Mouse (Mus musculus): ENCODE measurements around the gene Avil. TPM values are rescaled to one million over a fixed set of nuclear protein-coding genes. Genes with fewer than 3 reads are reported as not detected.

The Avil gene
- polyA plus RNA-seq, 1 experiment from 2014 or later: not detected

GRCm38 (mm10) chr10:126987183-126988118 is 13.1 kb upstream of the Avil start:
- H3K79me2 ChIP-seq (ENCODE audit: inconsistent target): peaks cover 100% of the 10 kb centered on the region
- H3K27ac ChIP-seq: no peak overlapping the region
- 36% methylated on average over 8 of the region's 8 CpGs for WGBS (ENCODE audit: missing documents)
- peaks cover 11% of the 10 kb centered on the region; the same call in 1 of the 2 replicates for H3K36me3 ChIP-seq (ENCODE audit: inconsistent target)
- no peak overlapping the region for H3K4me3 ChIP-seq (ENCODE audit: inconsistent target)

- Histone ChIP-seq H3K79me2 (ENCODE audit: inconsistent target) (peaks cover 88% of the 10 kb centered on the region), H3K36me3 (ENCODE audit: inconsistent target) (peaks cover 23% of the 10 kb centered on the region; the same call in 1 of the 2 replicates), H3K4me3 (ENCODE audit: inconsistent target) (no peak overlapping the region), H3K27ac (no peak overlapping the region)
- WGBS (ENCODE audit: missing documents): 37% methylated on average over 5 of the region's 5 CpGs
These were observed 11.9 kb upstream of the Avil start for GRCm38 (mm10) chr10:126988513-126989165.

GRCm38 (mm10) chr10:126990313-126991056 is 10.0 kb upstream of the Avil start:
- Histone ChIP-seq H3K36me3 (ENCODE audit: inconsistent target) (peaks cover 41% of the 10 kb centered on the region; the same call in 1 of the 2 replicates), H3K27ac (no peak overlapping the region), H3K4me3 (ENCODE audit: inconsistent target) (no peak overlapping the region), H3K79me2 (ENCODE audit: inconsistent target) (peaks cover 70% of the 10 kb centered on the region)
- 58% methylated on average over 7 of the region's 7 CpGs for WGBS (ENCODE audit: missing documents)

- WGBS (ENCODE audit: missing documents): 91% methylated on average over 3 of the region's 3 CpGs
- no peak overlapping the region for H3K27ac ChIP-seq
- H3K79me2 ChIP-seq (ENCODE audit: inconsistent target): peaks cover 58% of the 10 kb centered on the region
- peaks cover 47% of the 10 kb centered on the region; the same call in 1 of the 2 replicates for H3K36me3 ChIP-seq (ENCODE audit: inconsistent target)
- no peak overlapping the region for H3K4me3 ChIP-seq (ENCODE audit: inconsistent target)
These were observed 8.8 kb upstream of the Avil start for GRCm38 (mm10) chr10:126991676-126992075.

GRCm38 (mm10) chr10:126993621-126994020 is 6.9 kb upstream of the Avil start:
- 73% methylated on average over 3 of the region's 3 CpGs for WGBS (ENCODE audit: missing documents)
- Histone ChIP-seq H3K27ac (no peak overlapping the region), H3K79me2 (ENCODE audit: inconsistent target) (peaks cover 38% of the 10 kb centered on the region), H3K4me3 (ENCODE audit: inconsistent target) (no peak overlapping the region), H3K36me3 (ENCODE audit: inconsistent target) (peaks cover 62% of the 10 kb centered on the region)

- no peak overlapping the region for H3K4me3 ChIP-seq (ENCODE audit: inconsistent target)
- no peak overlapping the region for H3K27ac ChIP-seq
- WGBS (ENCODE audit: missing documents): 71% methylated on average over 13 of the region's 13 CpGs
- no peaks in the 10 kb centered on the region; the same call in 1 of the 2 replicates for H3K79me2 ChIP-seq (ENCODE audit: inconsistent target)
- peaks cover 53% of the 10 kb centered on the region for H3K36me3 ChIP-seq (ENCODE audit: inconsistent target)
These were observed 3.0 kb upstream of the Avil start for GRCm38 (mm10) chr10:126997340-126998113.

- WGBS (ENCODE audit: missing documents): 84% methylated on average over 9 of the region's 9 CpGs
- H3K27ac ChIP-seq: no peak overlapping the region
- H3K36me3 ChIP-seq (ENCODE audit: inconsistent target): peaks cover 18% of the 10 kb centered on the region
- H3K4me3 ChIP-seq (ENCODE audit: inconsistent target): no peak overlapping the region
- no peaks in the 10 kb centered on the region for H3K79me2 ChIP-seq (ENCODE audit: inconsistent target)
These were observed 788 bp downstream of the Avil start for GRCm38 (mm10) chr10:127001297-127001696.

GRCm38 (mm10) chr10:127002056-127002455 is 1.5 kb downstream of the Avil start:
- Histone ChIP-seq H3K36me3 (ENCODE audit: inconsistent target) (peaks cover 18% of the 10 kb centered on the region), H3K27ac (no peak overlapping the region), H3K4me3 (ENCODE audit: inconsistent target) (no peak overlapping the region), H3K79me2 (ENCODE audit: inconsistent target) (no peaks in the 10 kb centered on the region)
- WGBS (ENCODE audit: missing documents): 74% methylated on average over 1 of the region's 1 CpGs

GRCm38 (mm10) chr10:127002765-127003164 is 2.3 kb downstream of the Avil start:
- H3K79me2 ChIP-seq (ENCODE audit: inconsistent target): no peaks in the 10 kb centered on the region
- no peak overlapping the region for H3K4me3 ChIP-seq (ENCODE audit: inconsistent target)
- H3K27ac ChIP-seq: no peak overlapping the region
- 75% methylated on average over 5 of the region's 5 CpGs for WGBS (ENCODE audit: missing documents)
- H3K36me3 ChIP-seq (ENCODE audit: inconsistent target): peaks cover 11% of the 10 kb centered on the region

- WGBS (ENCODE audit: missing documents): 91% methylated on average over 5 of the region's 8 CpGs
- Histone ChIP-seq H3K36me3 (ENCODE audit: inconsistent target) (peaks cover 6% of the 10 kb centered on the region), H3K4me3 (ENCODE audit: inconsistent target) (no peak overlapping the region), H3K79me2 (ENCODE audit: inconsistent target) (no peaks in the 10 kb centered on the region), H3K27ac (no peak overlapping the region)
These were observed 2.8 kb downstream of the Avil start for GRCm38 (mm10) chr10:127003334-127003733.

GRCm38 (mm10) chr10:127003806-127004205 is 3.3 kb downstream of the Avil start:
- 81% methylated on average over 7 of the region's 7 CpGs for whole genome bisulfite sequencing (ENCODE audit: missing documents)
- Histone ChIP-seq H3K27ac (no peak overlapping the region), H3K36me3 (ENCODE audit: inconsistent target) (peaks cover 1% of the 10 kb centered on the region; the same call in 1 of the 2 replicates), H3K79me2 (ENCODE audit: inconsistent target) (no peaks in the 10 kb centered on the region), H3K4me3 (ENCODE audit: inconsistent target) (no peak overlapping the region)

- WGBS (ENCODE audit: missing documents): 75% methylated on average over 5 of the region's 5 CpGs
- H3K4me3 ChIP-seq (ENCODE audit: inconsistent target): no peak overlapping the region
- no peak overlapping the region for H3K27ac ChIP-seq
- H3K79me2 ChIP-seq (ENCODE audit: inconsistent target): no peaks in the 10 kb centered on the region
- no peaks in the 10 kb centered on the region for H3K36me3 ChIP-seq (ENCODE audit: inconsistent target)
These were observed 16.0 kb downstream of the Avil start for GRCm38 (mm10) chr10:127016488-127016887.

- no peaks in the 10 kb centered on the region for H3K79me2 ChIP-seq (ENCODE audit: inconsistent target)
These were observed 16.6 kb downstream of the Avil start for GRCm38 (mm10) chr10:127017071-127017470.

GRCm38 (mm10) chr10:127018422-127018821 is 17.9 kb downstream of the Avil start:
- Histone ChIP-seq H3K27ac (no peak overlapping the region), H3K79me2 (ENCODE audit: inconsistent target) (no peaks in the 10 kb centered on the region), H3K4me3 (ENCODE audit: inconsistent target) (no peak overlapping the region), H3K36me3 (ENCODE audit: inconsistent target) (peaks cover 15% of the 10 kb centered on the region; the same call in 1 of the 2 replicates)
- 90% methylated on average over 15 of the region's 16 CpGs for WGBS (ENCODE audit: missing documents)

More at GRCm38 (mm10) chr10:127017071-127017470, 16.6 kb downstream of the Avil start:
- no peak overlapping the region for H3K27ac ChIP-seq
- peaks cover 1% of the 10 kb centered on the region; the same call in 1 of the 2 replicates for H3K36me3 ChIP-seq (ENCODE audit: inconsistent target)
- H3K4me3 ChIP-seq (ENCODE audit: inconsistent target): no peak overlapping the region
- 40% methylated on average over 1 of the region's 2 CpGs for WGBS (ENCODE audit: missing documents)
